Mouse (Mus musculus): ENCODE data around the gene Plpp1.

- TF ChIP-seq CTCF (IDR thresholded peaks at IDR 0.05; ENCODE audit: borderline replicate concordance, extremely low read depth, insufficient read depth, insufficient read length) (no peak), POLR2A (IDR thresholded peaks at IDR 0.05; ENCODE audit: borderline replicate concordance, extremely low read depth, insufficient read depth, insufficient read length, poor library complexity, severe bottlenecking) (no peak)
These were observed 69.6 kb downstream of the Plpp1 start for GRCm38 (mm10) chr13:112870039-112870690.
